Mouse (Mus musculus) small intestine, adult 2 months (tissue): ENCODE results near the gene Pqlc2. TPM values are rescaled to one million over a fixed set of nuclear protein-coding genes. Genes with fewer than 3 reads are reported as not detected.
A peak's percentile ranks its signal among the peaks of the same experiment; 100 is the strongest.

Experiments
- H3K27ac ChIP-seq: fragments of 200-500 bp; 2 replicates; pipeline ENCODE4 v1.5.1; 2012; ENCODE audit warnings: low read depth, low read length, control low read depth, inconsistent platforms; ENCODE audit not compliant: insufficient read depth
- H3K27me3 ChIP-seq: fragments of 200-500 bp; 2 replicates; pipeline ENCODE4 v1.6.1; 2012; ENCODE audit warnings: mild to moderate bottlenecking, moderate library complexity, low read length, inconsistent platforms; ENCODE audit not compliant: control insufficient read depth, insufficient read depth
- H3K36me3 ChIP-seq: fragments of 200-500 bp; 2 replicates; pipeline ENCODE4 v1.6.1; 2012; ENCODE audit warnings: mild to moderate bottlenecking, low read length, control low read depth, inconsistent platforms; ENCODE audit not compliant: control insufficient read depth, insufficient read depth
- H3K4me1 ChIP-seq: fragments of 200-500 bp; 2 replicates; pipeline ENCODE4 v1.6.1; 2012; ENCODE audit warnings: low read length, inconsistent platforms, mixed read lengths; ENCODE audit not compliant: control insufficient read depth, insufficient read depth, insufficient read length
- H3K4me3 ChIP-seq: fragments of 200-500 bp; 2 replicates; pipeline ENCODE4 v1.5.1; 2012; ENCODE audit warnings: low read depth, mild to moderate bottlenecking, control low read depth, inconsistent platforms, low read length, moderate library complexity
- CTCF ChIP-seq: fragments of 200-500 bp; IDR thresholded peaks from 2 replicates; pipeline ENCODE4 v1.5.1; 2012; ENCODE audit warnings: low read depth, mild to moderate bottlenecking, control low read depth, inconsistent platforms, low read length, moderate library complexity, mixed read lengths; ENCODE audit not compliant: insufficient replicate concordance, insufficient read length; ENCODE audit errors: extremely low read depth
- POLR2A ChIP-seq: fragments of 200-500 bp; IDR thresholded peaks from 2 replicates; pipeline ENCODE4 v1.6.1; 2012; ENCODE audit warnings: low read depth, mild to moderate bottlenecking, control low read depth, inconsistent platforms, low read length, moderate library complexity
- WGBS: fragments of 180-500 bp; shearing (Covaris S2); methylation state at CpG from one replicate; pipeline ENCODE4 v1.1.7; 2018; 5-methylcytosine and 5-hydroxymethylcytosine counted together
- polyA plus RNA-seq: library from polyadenylated mRNA; depleted of rRNA; stranded (reverse); fragments of >200 nt; gene quantifications from 2 replicates; pipeline ENCODE4 v1.2.3, GENCODE M21; 2012

The Pqlc2 gene
- polyA plus RNA-seq, 1 experiment = 49.8 TPM

GRCm38 (mm10) chr4:139341556-139342233 is 31.2 kb upstream of the Pqlc2 start:
- Histone ChIP-seq H3K4me1 (peaks cover 4% of the 10 kb centered on the region; the same call in 1 of the 2 replicates), H3K27ac (no peak overlapping the region), H3K27me3 (no peaks in the 10 kb centered on the region), H3K4me3 (no peak overlapping the region), H3K36me3 (peaks cover 6% of the 10 kb centered on the region; the same call in 1 of the 2 replicates)
- 37% methylated on average over 7 of the region's 7 CpGs for WGBS
- TF ChIP-seq POLR2A (no peak), CTCF (no peak)

DNA sequence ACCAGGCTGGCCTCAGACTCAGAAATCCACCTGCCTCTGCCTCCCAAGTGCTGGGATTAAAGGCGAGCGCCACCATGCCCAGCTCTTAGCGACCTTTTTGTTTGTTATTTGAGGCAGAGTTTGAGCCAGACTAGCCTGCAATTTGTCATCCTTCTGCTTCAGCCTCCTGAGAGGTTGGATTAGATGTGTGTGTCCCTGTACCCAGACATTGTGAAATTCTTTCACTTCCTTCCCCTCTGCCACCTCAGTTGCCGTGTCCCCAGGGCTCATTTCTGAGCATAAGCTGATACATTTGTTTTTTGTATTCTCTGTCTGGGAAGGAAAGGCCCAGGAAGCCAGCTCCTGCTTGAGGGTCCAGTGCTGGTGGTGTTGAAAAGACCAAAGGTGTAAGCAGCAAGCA is 30.3 kb upstream of the Pqlc2 start:
- TF ChIP-seq CTCF = no peak
- 78% methylated on average over 4 of the region's 4 CpGs for WGBS
- no peak overlapping the region for H3K27ac ChIP-seq
- H3K27me3 ChIP-seq = no peaks in the 10 kb centered on the region
- no peak overlapping the region for H3K4me3 ChIP-seq
- peaks cover 5% of the 10 kb centered on the region; the same call in 1 of the 2 replicates for H3K4me1 ChIP-seq
- H3K36me3 ChIP-seq = no peaks in the 10 kb centered on the region

- Histone ChIP-seq H3K36me3 (no peaks in the 10 kb centered on the region), H3K4me1 (peaks cover 5% of the 10 kb centered on the region; the same call in 1 of the 2 replicates), H3K27me3 (no peaks in the 10 kb centered on the region), H3K27ac (no peak overlapping the region), H3K4me3 (no peak overlapping the region)
- no peak for TF ChIP-seq CTCF
- no peak for TF ChIP-seq POLR2A
- WGBS = 64% methylated on average over 33 of the region's 33 CpGs
Measured at GRCm38 (mm10) chr4:139338145-139338544, 27.6 kb upstream of the Pqlc2 start.

GRCm38 (mm10) chr4:139336822-139337483 is 26.4 kb upstream of the Pqlc2 start:
- peak; percentile 86 for TF ChIP-seq CTCF
- no peak for TF ChIP-seq POLR2A
- H3K27ac ChIP-seq = no peak overlapping the region
- no peaks in the 10 kb centered on the region for H3K36me3 ChIP-seq
- H3K27me3 ChIP-seq = no peaks in the 10 kb centered on the region
- 14% methylated on average over 24 of the region's 24 CpGs for whole genome bisulfite sequencing
- H3K4me3 ChIP-seq = peak overlapping the region; percentile 52
- peaks cover 5% of the 10 kb centered on the region; the same call in 1 of the 2 replicates for H3K4me1 ChIP-seq

- no peak for TF ChIP-seq CTCF
- no peak for TF ChIP-seq POLR2A
Measured at GRCm38 (mm10) chr4:139335507-139335906, 25.0 kb upstream of the Pqlc2 start.

DNA sequence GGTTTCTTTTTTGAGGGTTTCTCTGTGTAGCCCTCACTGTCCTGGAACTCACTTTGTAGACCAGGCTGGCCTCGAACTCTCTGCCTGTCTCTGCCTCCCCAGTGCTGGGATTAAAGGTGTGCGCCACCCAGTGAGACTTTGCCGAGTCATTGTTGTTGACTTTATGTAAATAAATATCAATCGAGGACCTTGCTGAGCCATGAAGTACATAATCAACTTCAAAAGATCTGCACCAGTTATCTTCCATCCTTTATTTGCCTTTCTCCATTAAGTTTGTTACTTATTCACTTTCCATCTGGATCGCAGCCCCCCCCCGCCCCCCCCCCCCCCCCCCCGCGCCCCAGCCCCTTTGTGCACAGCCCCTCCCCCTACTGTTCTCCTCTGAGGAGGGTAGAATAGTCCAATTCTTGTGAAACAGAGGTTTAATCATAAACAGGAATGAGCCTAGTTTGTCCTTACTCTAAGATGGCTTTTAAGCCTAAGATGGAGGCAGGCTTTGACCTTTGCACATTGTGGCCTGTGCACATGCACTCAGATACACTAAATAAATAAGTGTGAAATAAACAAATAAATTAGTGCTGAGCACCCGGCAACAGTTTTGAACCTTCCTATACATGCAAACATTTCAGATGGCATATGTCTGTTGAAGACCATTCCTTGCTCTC is 24.3 kb upstream of the Pqlc2 start:
- H3K27me3 ChIP-seq = no peaks in the 10 kb centered on the region
- H3K4me3 ChIP-seq = no peak overlapping the region
- H3K4me1 ChIP-seq = 0 out of 2 replicates have a peak, but pooled peaks cover 3% of the 10 kb centered on the region
- H3K27ac ChIP-seq = no peak overlapping the region
- no peak for TF ChIP-seq POLR2A
- TF ChIP-seq CTCF = no peak
- no peaks in the 10 kb centered on the region for H3K36me3 ChIP-seq
- WGBS = 23% methylated on average over 7 of the region's 9 CpGs

More at GRCm38 (mm10) chr4:139335507-139335906, 25.0 kb upstream of the Pqlc2 start:
- 0 out of 2 replicates have a peak, but pooled peaks cover 3% of the 10 kb centered on the region for H3K4me1 ChIP-seq
- WGBS = 23% methylated on average over 7 of the region's 7 CpGs
- H3K4me3 ChIP-seq = no peak overlapping the region
- no peaks in the 10 kb centered on the region for H3K27me3 ChIP-seq
- no peaks in the 10 kb centered on the region for H3K36me3 ChIP-seq
- no peak overlapping the region for H3K27ac ChIP-seq

GRCm38 (mm10) chr4:139330605-139331004 is 20.1 kb upstream of the Pqlc2 start:
- Histone ChIP-seq H3K27ac (no peak overlapping the region), H3K27me3 (no peaks in the 10 kb centered on the region), H3K36me3 (no peaks in the 10 kb centered on the region), H3K4me1 (no peaks in the 10 kb centered on the region), H3K4me3 (peak overlapping the region; percentile 61)
- TF ChIP-seq CTCF (peak; percentile 63; the same call in 1 of the 2 replicates), POLR2A (no peak)
- WGBS = 3% methylated on average over 10 of the region's 10 CpGs
